Mouse (Mus musculus): Measurements from ENCODE around the gene Wbp1. TPM values are rescaled to one million over a fixed set of nuclear protein-coding genes. Genes with fewer than 3 reads are reported as not detected.

The Wbp1 gene
- polyA plus RNA-seq, 1 experiment from 2014 or later = 87.9 TPM

DNA sequence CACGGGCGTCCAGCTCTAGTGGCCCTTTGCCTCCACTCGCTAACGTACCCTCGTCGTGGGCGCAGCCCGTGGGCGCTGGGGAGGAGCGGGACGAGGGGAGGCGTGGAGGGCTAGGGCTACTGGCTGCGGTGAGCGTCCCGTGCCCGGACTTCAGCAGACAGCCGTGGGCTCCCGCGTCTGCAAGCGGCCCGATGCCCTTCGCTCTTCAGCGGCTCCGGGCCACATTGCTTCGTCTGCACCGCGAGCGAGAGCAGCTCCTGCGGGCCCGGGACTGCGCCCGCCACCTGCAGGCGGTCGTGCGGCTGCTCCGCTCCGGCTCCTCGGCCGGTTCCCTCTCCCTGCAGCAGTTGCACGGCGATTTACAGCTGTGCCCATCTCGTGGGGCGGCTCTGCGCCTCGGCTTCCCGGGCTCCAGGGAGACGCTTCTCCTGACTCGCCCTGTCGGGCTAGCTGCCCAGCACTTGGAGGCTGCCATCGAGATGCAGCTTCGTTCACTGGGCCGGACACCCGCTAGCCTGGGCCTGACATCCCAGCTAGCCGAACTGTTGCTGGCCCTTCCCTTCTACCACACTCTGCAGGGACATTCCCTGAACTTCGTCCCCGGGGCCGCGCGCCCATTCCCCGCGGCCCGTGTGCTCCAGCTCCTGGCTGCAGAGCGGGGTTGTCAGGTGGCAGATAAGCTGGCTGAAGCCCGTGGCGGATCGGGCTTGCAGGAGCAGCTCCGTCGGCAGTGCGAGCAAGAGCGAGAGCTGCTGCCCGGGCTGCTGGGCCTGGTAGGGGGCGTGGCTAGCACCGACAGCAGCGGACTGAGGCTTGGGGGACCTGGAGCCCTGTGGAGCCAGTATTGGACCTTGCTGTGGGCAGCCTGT is 19.4 kb downstream of the Wbp1 start:
- WGBS = 0% methylated on average over 74 of the region's 74 CpGs
- Histone ChIP-seq H3K27me3 (ENCODE audit: control insufficient read depth, insufficient read depth, low read length) (no peaks in the 10 kb centered on the region), H3K4me1 (ENCODE audit: control insufficient read depth, insufficient read depth, low read length) (peaks cover 14% of the 10 kb centered on the region), H3K9me3 (replicated peaks; ENCODE audit: control insufficient read depth, low read length) (no peaks in the 10 kb centered on the region), H3K36me3 (ENCODE audit: control insufficient read depth, insufficient read depth, low read length) (no peaks in the 10 kb centered on the region), H3K4me3 (replicated peaks; ENCODE audit: low read length) (peak overlapping the region; percentile 58), H3K4me2 (ENCODE audit: low read depth, low read length) (peak overlapping the region; percentile 98), H3K27ac (ENCODE audit: low read length) (peak overlapping the region; percentile 75), H3K9ac (ENCODE audit: low read length) (peak overlapping the region; percentile 75)
- ATAC-seq (ENCODE audit: insufficient read depth, low FRiP score) = peak; percentile 77

DNA sequence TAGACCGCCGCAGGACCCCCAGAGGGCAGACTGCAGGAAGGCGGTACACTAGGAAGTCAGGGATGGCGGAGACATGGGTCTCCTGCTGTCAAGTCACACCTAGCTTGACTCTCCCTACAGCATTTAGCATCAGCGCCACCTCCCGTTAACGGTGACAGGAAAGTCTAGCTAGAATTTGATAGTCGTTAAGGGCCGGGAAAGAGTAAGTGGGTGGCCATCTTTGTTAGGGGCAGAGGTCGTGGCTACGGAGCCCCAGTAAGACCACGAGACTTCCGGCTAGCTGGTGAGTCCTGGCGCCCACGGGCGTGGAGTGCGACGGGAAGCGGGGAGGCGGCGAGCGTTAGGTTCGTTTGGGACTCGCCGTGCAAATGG is 20.1 kb downstream of the Wbp1 start, which contains the start of the genes Ccdc142 and Gm42688:
TSS of gene Ccdc142 (plus strand) at position 286 of the 372 bp plus-strand sequence.
TSS of gene Gm42688 (plus strand) at position 302 of the 372 bp plus-strand sequence.
- Histone ChIP-seq H3K4me3 (replicated peaks; ENCODE audit: low read length) (peak within 1 kb of the TSS; percentile 58), H3K4me1 (ENCODE audit: control insufficient read depth, insufficient read depth, low read length) (peaks cover 14% of the 10 kb centered on the region), H3K36me3 (ENCODE audit: control insufficient read depth, insufficient read depth, low read length) (no peaks in the 10 kb centered on the region), H3K4me2 (ENCODE audit: low read depth, low read length) (peak within 1 kb of the TSS; percentile 98), H3K27me3 (ENCODE audit: control insufficient read depth, insufficient read depth, low read length) (no peaks in the 10 kb centered on the region), H3K9ac (ENCODE audit: low read length) (peak within 1 kb of the TSS; percentile 75), H3K27ac (ENCODE audit: low read length) (peak within 1 kb of the TSS; percentile 75), H3K9me3 (replicated peaks; ENCODE audit: control insufficient read depth, low read length) (no peaks in the 10 kb centered on the region)
- under 1% methylated on average over 25 of the region's 25 CpGs for WGBS
- peak; percentile 89 for ATAC-seq (ENCODE audit: insufficient read depth, low FRiP score)

DNA sequence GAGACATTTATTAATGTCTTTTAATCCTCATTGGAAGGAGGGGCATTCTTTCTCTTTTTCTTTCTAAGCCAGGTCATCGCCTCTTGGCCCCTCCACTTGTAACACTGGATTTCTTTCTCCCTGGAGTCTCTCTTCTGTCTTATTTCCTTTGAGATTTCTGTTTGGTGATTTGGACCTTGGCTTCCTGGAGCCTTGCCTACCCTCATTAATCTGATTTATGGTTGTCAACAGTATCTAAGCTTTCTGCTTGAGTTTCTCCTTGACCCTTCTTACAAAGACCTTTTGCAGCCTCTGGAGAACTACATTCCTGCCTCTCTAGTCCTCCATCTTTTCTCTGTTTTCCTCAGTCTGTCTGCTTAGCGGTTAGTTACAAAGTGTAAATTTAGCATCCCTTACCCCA is 22.9 kb downstream of the Wbp1 start:
- Histone ChIP-seq H3K27me3 (ENCODE audit: control insufficient read depth, insufficient read depth, low read length) (no peaks in the 10 kb centered on the region), H3K4me3 (replicated peaks; ENCODE audit: low read length) (no peak overlapping the region), H3K4me2 (ENCODE audit: low read depth, low read length) (no peak overlapping the region), H3K4me1 (ENCODE audit: control insufficient read depth, insufficient read depth, low read length) (peaks cover 14% of the 10 kb centered on the region), H3K27ac (ENCODE audit: low read length) (no peak overlapping the region), H3K36me3 (ENCODE audit: control insufficient read depth, insufficient read depth, low read length) (no peaks in the 10 kb centered on the region), H3K9ac (ENCODE audit: low read length) (no peak overlapping the region), H3K9me3 (replicated peaks; ENCODE audit: control insufficient read depth, low read length) (no peaks in the 10 kb centered on the region)
- WGBS = 55% methylated on average over 2 of the region's 2 CpGs
- no peak for ATAC-seq (ENCODE audit: insufficient read depth, low FRiP score)

DNA sequence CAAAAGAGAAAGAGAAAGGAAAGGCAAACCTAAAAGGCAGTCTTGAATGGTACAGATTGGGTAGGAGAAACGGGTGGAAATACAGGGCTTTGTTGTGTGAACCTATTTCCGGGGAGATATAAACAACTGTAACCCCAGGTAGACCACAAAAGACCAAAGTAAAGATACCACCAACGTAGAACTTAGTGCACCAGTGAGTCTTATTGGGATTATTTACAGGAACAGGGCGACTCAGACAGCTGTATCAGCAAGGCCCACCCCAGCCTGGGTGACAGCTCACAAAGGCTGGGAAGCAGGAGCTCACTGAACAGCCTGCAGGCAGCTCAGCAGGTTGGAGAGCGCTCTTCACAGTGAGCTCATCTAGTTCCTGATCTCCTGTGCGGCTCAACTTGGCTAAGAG is 25.4 kb downstream of the Wbp1 start:
- no peak overlapping the region for H3K4me2 ChIP-seq (ENCODE audit: low read depth, low read length)
- no peaks in the 10 kb centered on the region for H3K27me3 ChIP-seq (ENCODE audit: control insufficient read depth, insufficient read depth, low read length)
- 41% methylated on average over 6 of the region's 6 CpGs for WGBS
- H3K4me1 ChIP-seq (ENCODE audit: control insufficient read depth, insufficient read depth, low read length) = no peaks in the 10 kb centered on the region
- no peaks in the 10 kb centered on the region for H3K9me3 ChIP-seq (replicated peaks; ENCODE audit: control insufficient read depth, low read length)
- no peak for ATAC-seq (ENCODE audit: insufficient read depth, low FRiP score)
- no peak overlapping the region for H3K27ac ChIP-seq (ENCODE audit: low read length)
- H3K9ac ChIP-seq (ENCODE audit: low read length) = no peak overlapping the region
- no peak overlapping the region for H3K4me3 ChIP-seq (replicated peaks; ENCODE audit: low read length)
- H3K36me3 ChIP-seq (ENCODE audit: control insufficient read depth, insufficient read depth, low read length) = no peaks in the 10 kb centered on the region

DNA sequence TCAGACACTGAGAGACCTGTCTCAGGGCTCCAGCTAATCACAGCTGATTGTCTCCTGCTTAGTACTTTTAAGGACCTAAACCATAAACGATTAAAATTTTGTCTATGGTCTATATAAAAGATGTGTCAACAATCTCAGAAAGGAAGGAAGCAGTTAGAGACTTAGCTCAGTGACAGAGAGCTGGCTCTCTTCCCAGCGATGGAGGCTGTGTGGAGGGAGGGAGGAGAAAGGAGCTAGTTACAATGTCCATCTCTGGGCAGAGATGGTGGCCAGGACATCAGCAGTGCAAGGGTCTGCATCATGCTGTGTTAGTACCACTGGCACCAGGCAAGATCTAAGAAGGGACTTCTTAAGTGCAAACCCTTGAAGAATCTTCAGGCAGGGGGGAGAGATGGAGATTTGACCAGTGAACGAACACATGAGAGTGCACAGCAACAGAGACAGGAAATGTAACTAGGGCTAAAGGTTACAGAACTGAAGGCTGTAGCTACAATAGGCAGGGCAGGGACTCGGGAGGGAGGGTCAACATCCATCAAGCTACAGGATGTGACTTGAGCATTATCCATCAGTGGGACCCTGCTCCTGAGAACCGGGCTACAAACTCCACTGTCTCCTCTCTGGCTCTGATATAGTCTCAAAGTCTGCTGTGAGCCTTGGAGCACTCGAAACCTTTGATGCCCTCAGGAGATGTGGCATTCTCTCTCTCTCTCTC is 28.8 kb downstream of the Wbp1 start:
- Histone ChIP-seq H3K27me3 (ENCODE audit: control insufficient read depth, insufficient read depth, low read length) (peaks cover 24% of the 10 kb centered on the region), H3K9me3 (replicated peaks; ENCODE audit: control insufficient read depth, low read length) (no peaks in the 10 kb centered on the region), H3K36me3 (ENCODE audit: control insufficient read depth, insufficient read depth, low read length) (no peaks in the 10 kb centered on the region), H3K4me1 (ENCODE audit: control insufficient read depth, insufficient read depth, low read length) (0 out of 2 replicates have a peak, but pooled peaks cover under 1% of the 10 kb centered on the region), H3K9ac (ENCODE audit: low read length) (no peak overlapping the region), H3K4me2 (ENCODE audit: low read depth, low read length) (no peak overlapping the region), H3K4me3 (replicated peaks; ENCODE audit: low read length) (no peak overlapping the region), H3K27ac (ENCODE audit: low read length) (no peak overlapping the region)
- ATAC-seq (ENCODE audit: insufficient read depth, low FRiP score) = 0 out of 2 replicates have a peak, but pooled peaks have one; percentile 47
- WGBS = 24% methylated on average over 6 of the region's 6 CpGs

DNA sequence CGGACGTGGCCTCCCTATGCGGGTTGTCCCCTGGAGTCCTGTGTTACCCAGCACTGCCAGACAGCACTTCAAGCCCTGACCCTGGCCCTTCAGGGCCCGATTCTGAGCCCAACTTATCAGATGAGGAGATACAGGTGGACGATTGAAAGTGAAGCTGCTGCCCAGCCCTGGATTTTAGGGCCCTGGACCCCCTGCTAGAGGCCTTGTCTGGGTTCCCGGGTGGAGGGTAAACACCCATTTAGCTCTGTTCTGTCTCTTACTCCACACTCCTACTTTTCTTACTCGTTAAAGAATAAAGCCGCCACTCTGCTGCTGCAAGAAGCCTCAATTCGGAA is 33.5 kb downstream of the Wbp1 start:
- Histone ChIP-seq H3K27ac (ENCODE audit: low read length) (no peak overlapping the region), H3K4me2 (ENCODE audit: low read depth, low read length) (peak overlapping the region; percentile 43; the same call in 1 of the 2 replicates), H3K36me3 (ENCODE audit: control insufficient read depth, insufficient read depth, low read length) (no peaks in the 10 kb centered on the region), H3K27me3 (ENCODE audit: control insufficient read depth, insufficient read depth, low read length) (peaks cover 67% of the 10 kb centered on the region), H3K4me3 (replicated peaks; ENCODE audit: low read length) (peak overlapping the region; percentile 16; the same call in 1 of the 2 replicates), H3K9ac (ENCODE audit: low read length) (peak overlapping the region; percentile 31; the same call in 1 of the 2 replicates), H3K4me1 (ENCODE audit: control insufficient read depth, insufficient read depth, low read length) (0 out of 2 replicates have a peak, but pooled peaks cover 7% of the 10 kb centered on the region), H3K9me3 (replicated peaks; ENCODE audit: control insufficient read depth, low read length) (no peaks in the 10 kb centered on the region)
- 16% methylated on average over 9 of the region's 9 CpGs for WGBS
- ATAC-seq (ENCODE audit: insufficient read depth, low FRiP score) = no peak

DNA sequence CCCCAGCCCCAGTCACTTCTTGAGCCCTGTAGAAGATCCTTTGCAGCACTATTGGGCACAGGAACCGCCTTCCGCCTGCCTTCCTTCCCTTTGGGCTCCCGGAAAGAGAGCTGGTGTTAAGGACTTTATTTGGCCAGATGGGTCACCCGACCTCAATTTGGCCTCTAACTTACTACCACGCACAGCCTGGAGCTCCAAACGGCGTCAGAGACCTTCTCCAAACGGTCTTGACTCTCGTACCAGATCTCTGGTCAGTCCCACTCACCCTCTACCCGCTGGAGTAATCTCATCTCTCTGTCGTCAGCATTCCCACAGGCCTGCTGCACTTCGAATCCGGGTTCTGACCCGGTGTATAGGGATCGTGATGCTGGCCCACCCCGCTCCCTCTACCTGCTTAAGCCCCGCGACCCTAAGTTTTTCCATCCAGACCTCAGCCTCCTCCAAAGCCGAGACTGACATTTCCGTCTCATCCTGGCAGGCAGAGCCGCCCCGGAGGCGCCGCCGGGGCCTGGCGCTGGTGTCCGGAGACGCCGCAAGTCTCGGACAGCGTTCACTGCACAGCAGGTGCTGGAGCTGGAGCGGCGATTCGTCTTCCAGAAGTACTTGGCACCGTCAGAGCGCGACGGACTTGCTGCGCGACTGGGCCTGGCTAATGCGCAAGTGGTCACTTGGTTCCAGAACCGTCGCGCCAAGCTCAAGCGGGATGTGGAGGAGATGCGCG is 34.0 kb downstream of the Wbp1 start:
- Histone ChIP-seq H3K9ac (ENCODE audit: low read length) (peak overlapping the region; percentile 31), H3K36me3 (ENCODE audit: control insufficient read depth, insufficient read depth, low read length) (no peaks in the 10 kb centered on the region), H3K4me2 (ENCODE audit: low read depth, low read length) (peak overlapping the region; percentile 43), H3K27ac (ENCODE audit: low read length) (no peak overlapping the region), H3K9me3 (replicated peaks; ENCODE audit: control insufficient read depth, low read length) (no peaks in the 10 kb centered on the region), H3K4me1 (ENCODE audit: control insufficient read depth, insufficient read depth, low read length) (0 out of 2 replicates have a peak, but pooled peaks cover 7% of the 10 kb centered on the region), H3K27me3 (ENCODE audit: control insufficient read depth, insufficient read depth, low read length) (peaks cover 72% of the 10 kb centered on the region), H3K4me3 (replicated peaks; ENCODE audit: low read length) (peak overlapping the region; percentile 16)
- no peak for ATAC-seq (ENCODE audit: insufficient read depth, low FRiP score)
- WGBS = 5% methylated on average over 47 of the region's 47 CpGs

DNA sequence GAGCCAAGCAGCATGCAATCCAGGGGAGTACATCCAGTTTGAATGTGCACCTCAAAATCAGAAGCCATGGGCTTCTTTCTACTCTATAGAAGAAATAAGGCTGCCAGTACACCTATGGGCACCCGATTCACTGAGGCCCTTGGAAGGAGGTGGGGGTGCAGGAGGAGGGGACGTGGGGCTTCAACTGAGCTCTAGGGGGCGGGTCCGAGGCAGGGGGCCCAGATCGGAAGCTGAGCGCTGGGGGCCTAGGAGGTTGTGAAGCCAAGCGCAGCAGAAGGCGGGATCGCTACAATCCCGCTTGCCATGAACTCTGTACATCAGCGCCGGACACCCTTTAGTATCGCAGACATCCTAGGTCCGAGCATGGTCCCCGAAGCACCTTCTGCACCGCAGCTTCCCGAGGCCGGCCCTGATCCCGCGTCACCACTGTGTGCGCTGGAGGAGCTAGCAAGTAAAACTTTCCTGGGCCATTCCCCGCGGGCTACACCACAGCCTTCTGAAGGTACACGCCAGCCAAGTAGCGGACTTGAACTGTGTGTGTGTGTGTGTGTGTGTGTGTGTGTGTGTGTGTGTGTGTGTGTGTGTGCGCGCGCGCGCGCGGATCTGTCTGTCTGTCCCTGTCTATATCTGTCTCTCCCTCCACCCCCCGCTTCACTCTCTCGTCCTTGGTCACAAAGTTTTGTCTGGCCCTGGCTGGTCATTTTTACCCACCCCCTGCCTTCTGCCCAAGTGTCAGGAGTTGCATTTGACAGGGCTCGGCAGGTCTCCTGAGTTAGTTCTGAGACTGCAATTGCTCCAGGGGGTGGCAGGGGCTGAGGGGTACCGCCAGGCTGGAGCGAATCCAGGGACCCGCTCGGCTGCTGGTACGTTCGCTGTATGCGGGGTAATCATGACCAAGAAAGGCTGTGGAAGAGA is 35.0 kb downstream of the Wbp1 start, which contains the start of gene Lbx2:
TSS of gene Lbx2 (plus strand) at position 247 of the 915 bp plus-strand sequence.
- H3K4me2 ChIP-seq (ENCODE audit: low read depth, low read length) = peak within 1 kb of the TSS; percentile 43; the same call in 1 of the 2 replicates
- no peaks in the 10 kb centered on the region for H3K9me3 ChIP-seq (replicated peaks; ENCODE audit: control insufficient read depth, low read length)
- H3K9ac ChIP-seq (ENCODE audit: low read length) = peak within 1 kb of the TSS; percentile 7; the same call in 1 of the 2 replicates
- WGBS = 5% methylated on average over 38 of the region's 42 CpGs
- no peak within 1 kb of the TSS for H3K27ac ChIP-seq (ENCODE audit: low read length)
- peak within 1 kb of the TSS; percentile 17 for H3K4me3 ChIP-seq (replicated peaks; ENCODE audit: low read length)
- H3K4me1 ChIP-seq (ENCODE audit: control insufficient read depth, insufficient read depth, low read length) = 0 out of 2 replicates have a peak, but pooled peaks cover 7% of the 10 kb centered on the region
- H3K27me3 ChIP-seq (ENCODE audit: control insufficient read depth, insufficient read depth, low read length) = peaks cover 75% of the 10 kb centered on the region
- no peak for ATAC-seq (ENCODE audit: insufficient read depth, low FRiP score)
- H3K36me3 ChIP-seq (ENCODE audit: control insufficient read depth, insufficient read depth, low read length) = 0 out of 2 replicates have a peak, but pooled peaks cover 6% of the 10 kb centered on the region
